Mouse (Mus musculus) midbrain, embryonic 11.5 days (tissue): ENCODE results near the gene Sebox. TPM values are rescaled to one million over a fixed set of nuclear protein-coding genes. Genes with fewer than 3 reads are reported as not detected.

ENCODE experiments used
- ATAC-seq: fragments of 200-750 bp; cut with Nextera tagmentation; 2 replicates; pipeline ENCODE4 v1.8.0; 2017; ENCODE audit warnings: moderate TSS enrichment, moderate library complexity; ENCODE audit not compliant: low FRiP score
- DNase-seq: peaks from one replicate; pipeline ENCODE4 v3.0.0; 2015; ENCODE audit warnings: low spot score; ENCODE audit errors: missing footprints
- H3K27ac ChIP-seq: fragments of 300-500 bp; sonication (generic); 2 replicates; pipeline ENCODE4 v1.5.1; 2014; ENCODE audit warnings: low read depth, low read length
- H3K27me3 ChIP-seq: fragments of 300-500 bp; sonication (generic); 2 replicates; pipeline ENCODE4 v1.6.1; 2014; ENCODE audit warnings: mild to moderate bottlenecking, low read length, moderate library complexity, mixed read lengths; ENCODE audit not compliant: control insufficient read depth, insufficient read depth
- H3K36me3 ChIP-seq: fragments of 300-500 bp; sonication (generic); 2 replicates; pipeline ENCODE4 v1.6.1; 2014; ENCODE audit warnings: mild to moderate bottlenecking, low read length, moderate library complexity, mixed read lengths; ENCODE audit not compliant: control insufficient read depth, insufficient read depth
- H3K4me1 ChIP-seq: fragments of 300-500 bp; sonication (generic); 2 replicates; pipeline ENCODE4 v1.6.1; 2014; ENCODE audit warnings: low read length; ENCODE audit not compliant: control insufficient read depth, insufficient read depth
- H3K4me2 ChIP-seq: fragments of 300-500 bp; sonication (generic); 2 replicates; pipeline ENCODE4 v1.6.1; 2014; ENCODE audit warnings: mild to moderate bottlenecking, moderate library complexity
- H3K4me3 ChIP-seq: fragments of 300-500 bp; sonication (generic); 2 replicates; pipeline ENCODE4 v1.5.1; 2014; ENCODE audit warnings: low read depth, low read length
- H3K9ac ChIP-seq: fragments of 300-500 bp; sonication (generic); 2 replicates; pipeline ENCODE4 v1.6.1; 2014; ENCODE audit warnings: low read length
- H3K9me3 ChIP-seq: fragments of 300-500 bp; sonication (generic); 2 replicates; pipeline ENCODE4 v1.6.1; 2016; ENCODE audit warnings: low read length; ENCODE audit not compliant: control insufficient read depth
- WGBS: fragments of 180-500 bp; shearing (Covaris S2); extraction: QIAGEN DNeasy Blood & Tissue Kit; methylation state at CpG from one replicate; pipeline ENCODE4 v1.1.7; 2014; 5-methylcytosine and 5-hydroxymethylcytosine counted together
- polyA plus RNA-seq: library from polyadenylated mRNA; unstranded; fragments of >200 nt; fragmentation: Nextera tagmentation; extraction: Ambion mirVana; gene quantifications from 2 replicates; pipeline ENCODE4 v1.2.1, GENCODE M21; 2014

Sebox gene
- polyA plus RNA-seq, 1 experiment from 2014 or later = not detected

DNA sequence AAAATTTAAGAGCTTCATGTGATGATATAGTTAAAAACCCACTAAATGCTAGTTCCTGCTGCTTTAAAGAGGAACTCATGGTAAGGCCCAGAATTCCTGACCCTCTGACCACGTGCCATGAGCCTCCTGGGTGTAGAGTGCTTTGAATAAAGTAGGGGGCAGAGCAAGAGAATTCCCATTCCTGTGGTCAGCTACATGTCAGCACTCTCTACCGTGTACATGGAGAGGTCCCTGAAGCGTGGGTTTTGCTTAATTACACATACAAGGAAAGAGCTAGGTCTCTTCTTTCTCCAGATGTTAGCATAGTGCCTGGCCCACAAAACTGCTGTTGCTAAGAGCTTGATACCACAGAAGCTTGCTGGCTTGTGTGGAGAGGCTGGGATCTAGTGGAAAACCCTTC is 2.2 kb downstream of the Sebox start:
- no peak overlapping the region for H3K9ac ChIP-seq
- no peaks in the 10 kb centered on the region for H3K4me1 ChIP-seq
- H3K9me3 ChIP-seq = no peaks in the 10 kb centered on the region
- ATAC-seq (no peak), DNase-seq (no peak)
- H3K4me2 ChIP-seq = no peak overlapping the region
- no peaks in the 10 kb centered on the region for H3K27me3 ChIP-seq
- no peak overlapping the region for H3K4me3 ChIP-seq
- peaks cover 2% of the 10 kb centered on the region; the same call in 1 of the 2 replicates for H3K36me3 ChIP-seq
- WGBS = 83% methylated on average over 3 of the region's 3 CpGs
- H3K27ac ChIP-seq = no peak overlapping the region

DNA sequence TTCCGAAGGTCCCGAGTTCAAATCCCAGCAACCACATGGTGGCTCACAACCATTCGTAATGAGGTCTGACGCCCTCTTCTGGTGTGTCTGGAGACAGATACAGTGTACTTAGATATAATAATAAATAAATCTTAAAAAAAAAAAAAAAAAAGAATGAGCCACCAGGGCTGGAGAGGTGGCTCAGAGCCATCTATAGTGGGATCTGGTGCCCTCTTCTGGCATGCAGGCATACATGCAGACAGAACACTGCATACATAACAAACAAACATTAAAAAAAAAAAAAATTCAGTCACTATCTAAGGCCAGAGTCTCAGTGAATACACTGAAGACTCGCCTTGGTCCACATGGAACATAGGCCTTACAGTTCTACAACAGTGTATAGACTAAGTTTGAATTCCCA is 5.9 kb downstream of the Sebox start:
- Histone ChIP-seq H3K4me3 (no peak overlapping the region), H3K36me3 (peaks cover 2% of the 10 kb centered on the region; the same call in 1 of the 2 replicates), H3K9ac (no peak overlapping the region), H3K27me3 (no peaks in the 10 kb centered on the region), H3K4me1 (peaks cover 13% of the 10 kb centered on the region), H3K27ac (no peak overlapping the region), H3K9me3 (no peaks in the 10 kb centered on the region), H3K4me2 (no peak overlapping the region)
- DNase-seq = no peak
- ATAC-seq = no peak
- WGBS = 82% methylated on average over 5 of the region's 5 CpGs

DNA sequence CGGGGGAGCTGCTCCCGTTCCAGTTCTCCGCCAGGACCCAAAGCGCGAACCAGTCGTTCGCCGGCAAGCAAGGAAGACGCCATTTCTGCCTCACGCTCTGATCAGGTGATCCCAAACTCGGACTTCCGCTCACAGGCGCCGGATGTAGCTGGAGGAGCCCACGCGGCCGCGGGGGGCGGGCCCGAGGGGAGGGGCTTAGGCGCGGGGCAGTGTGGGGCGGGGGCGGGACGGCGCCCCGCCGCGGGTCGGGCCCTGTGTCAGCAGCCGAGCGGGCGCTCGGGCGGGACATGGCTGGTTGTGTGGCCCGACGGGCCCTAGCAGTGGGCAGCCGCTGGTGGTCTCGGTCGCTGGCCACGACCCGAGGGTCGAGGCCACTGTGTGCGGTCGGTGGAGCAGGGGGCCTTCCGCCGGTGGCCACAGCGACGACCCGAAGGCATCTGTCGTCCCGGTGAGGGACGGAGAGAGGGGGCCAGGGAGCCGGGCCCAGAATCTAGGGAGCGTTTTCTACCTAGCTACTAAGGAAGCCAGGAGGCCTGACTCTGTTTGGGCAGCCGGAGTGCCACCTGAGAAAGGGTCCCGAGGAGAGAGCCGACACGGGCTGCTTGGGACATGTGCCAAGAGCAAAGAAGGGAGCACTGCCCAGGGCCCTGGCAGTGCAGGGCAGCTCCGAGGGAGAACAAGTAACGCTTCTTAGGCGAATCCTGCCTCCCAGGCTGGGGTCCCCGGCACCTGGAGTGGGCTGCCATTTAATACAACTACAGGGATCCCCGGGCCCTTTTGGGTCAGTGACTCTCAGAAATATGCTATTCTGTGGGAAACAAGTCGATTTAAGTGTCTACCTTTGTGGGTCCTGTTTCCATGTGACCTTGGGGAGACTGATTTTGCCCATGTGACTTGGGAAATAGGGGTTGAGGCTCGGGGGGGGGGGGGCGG is 9.0 kb downstream of the Sebox start, which contains the start of the genes Tmem199 and Poldip2:
Gene Tmem199, minus strand, starts transcription at position 148 of the 933 bp plus-strand sequence.
Gene Poldip2, plus strand, starts transcription at position 169 of the 933 bp plus-strand sequence.
- Histone ChIP-seq H3K27me3 (no peaks in the 10 kb centered on the region), H3K4me1 (peaks cover 13% of the 10 kb centered on the region), H3K4me3 (peak within 1 kb of the TSS; percentile 88), H3K36me3 (peaks cover 12% of the 10 kb centered on the region; the same call in 1 of the 2 replicates), H3K9me3 (no peaks in the 10 kb centered on the region), H3K4me2 (peak within 1 kb of the TSS; percentile 73), H3K9ac (peak within 1 kb of the TSS; percentile 95), H3K27ac (peak within 1 kb of the TSS; percentile 63)
- 1% methylated on average over 67 of the region's 67 CpGs for WGBS
- DNase-seq (peak; percentile 99), ATAC-seq (peak; percentile 95)

- H3K27ac ChIP-seq = no peak overlapping the region
- peaks cover 16% of the 10 kb centered on the region; the same call in 1 of the 2 replicates for H3K36me3 ChIP-seq
Observed at GRCm38 (mm10) chr11:78513106-78513790, 10.0 kb downstream of the Sebox start.

GRCm38 (mm10) chr11:78515549-78516325 is 12.5 kb downstream of the Sebox start:
- Histone ChIP-seq H3K4me3 (no peak overlapping the region), H3K9me3 (no peaks in the 10 kb centered on the region), H3K4me1 (peaks cover 13% of the 10 kb centered on the region), H3K27me3 (no peaks in the 10 kb centered on the region), H3K36me3 (peaks cover 21% of the 10 kb centered on the region; the same call in 1 of the 2 replicates), H3K9ac (no peak overlapping the region), H3K4me2 (no peak overlapping the region), H3K27ac (no peak overlapping the region)
- ATAC-seq = no peak
- WGBS = 55% methylated on average over 2 of the region's 2 CpGs
- no peak for DNase-seq

More at GRCm38 (mm10) chr11:78513106-78513790, 10.0 kb downstream of the Sebox start:
- Histone ChIP-seq H3K9ac (peak overlapping the region; percentile 95), H3K4me2 (peak overlapping the region; percentile 73), H3K27me3 (no peaks in the 10 kb centered on the region), H3K9me3 (no peaks in the 10 kb centered on the region), H3K4me3 (peak overlapping the region; percentile 88; the same call in 1 of the 2 replicates), H3K4me1 (peaks cover 13% of the 10 kb centered on the region)
- DNase-seq (no peak), ATAC-seq (no peak)
- WGBS = 82% methylated on average over 3 of the region's 3 CpGs

DNA sequence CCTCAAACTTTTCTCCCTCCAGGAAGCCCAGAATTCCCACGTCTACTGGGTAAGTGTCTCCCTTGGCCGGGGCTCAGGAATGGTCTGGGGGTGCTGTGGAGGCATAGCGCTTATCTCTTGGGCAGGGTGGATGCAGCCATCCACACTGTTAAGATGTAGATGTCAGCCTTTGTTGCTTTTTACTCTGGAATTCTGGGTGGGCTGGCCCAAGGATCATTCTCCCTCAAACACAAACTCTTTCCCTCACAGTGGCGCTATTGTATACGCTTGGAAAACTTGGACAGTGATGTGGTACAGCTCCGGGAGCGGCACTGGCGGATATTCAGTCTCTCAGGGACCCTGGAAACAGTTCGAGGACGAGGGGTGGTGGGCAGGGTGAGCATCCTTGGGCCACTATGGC is 15.7 kb downstream of the Sebox start:
- no peaks in the 10 kb centered on the region for H3K9me3 ChIP-seq
- DNase-seq (no peak), ATAC-seq (no peak)
- 95% methylated on average over 10 of the region's 10 CpGs for WGBS
- no peak overlapping the region for H3K9ac ChIP-seq
- H3K27ac ChIP-seq = no peak overlapping the region
- H3K4me2 ChIP-seq = no peak overlapping the region
- H3K27me3 ChIP-seq = no peaks in the 10 kb centered on the region
- peaks cover 40% of the 10 kb centered on the region; the same call in 1 of the 2 replicates for H3K36me3 ChIP-seq
- no peaks in the 10 kb centered on the region for H3K4me1 ChIP-seq
- H3K4me3 ChIP-seq = no peak overlapping the region

DNA sequence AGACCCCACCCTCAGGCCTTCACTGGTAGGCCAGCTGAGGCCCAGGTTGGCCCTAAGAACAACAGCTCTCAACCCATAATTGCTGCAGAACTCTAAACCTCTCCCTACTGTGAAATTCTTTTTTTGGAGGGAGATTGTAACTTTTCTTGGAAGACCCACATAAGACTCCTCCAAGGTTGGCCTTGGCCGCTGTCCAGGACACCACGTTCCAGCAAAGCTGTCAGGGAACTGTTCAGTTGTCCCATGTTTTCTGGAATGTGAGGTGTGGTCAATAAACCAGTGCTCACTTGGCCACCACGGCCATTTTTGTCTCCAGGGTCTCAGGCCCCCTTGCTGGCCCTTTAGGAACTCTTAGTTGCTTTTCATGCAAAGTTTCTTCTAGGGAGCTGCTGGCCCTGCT is 18.6 kb downstream of the Sebox start:
- Histone ChIP-seq H3K9me3 (no peaks in the 10 kb centered on the region), H3K27ac (no peak overlapping the region), H3K9ac (no peak overlapping the region), H3K4me2 (no peak overlapping the region), H3K27me3 (no peaks in the 10 kb centered on the region), H3K4me3 (no peak overlapping the region), H3K36me3 (peaks cover 44% of the 10 kb centered on the region), H3K4me1 (no peaks in the 10 kb centered on the region)
- DNase-seq (no peak), ATAC-seq (no peak)
- WGBS = 94% methylated on average over 3 of the region's 3 CpGs

DNA sequence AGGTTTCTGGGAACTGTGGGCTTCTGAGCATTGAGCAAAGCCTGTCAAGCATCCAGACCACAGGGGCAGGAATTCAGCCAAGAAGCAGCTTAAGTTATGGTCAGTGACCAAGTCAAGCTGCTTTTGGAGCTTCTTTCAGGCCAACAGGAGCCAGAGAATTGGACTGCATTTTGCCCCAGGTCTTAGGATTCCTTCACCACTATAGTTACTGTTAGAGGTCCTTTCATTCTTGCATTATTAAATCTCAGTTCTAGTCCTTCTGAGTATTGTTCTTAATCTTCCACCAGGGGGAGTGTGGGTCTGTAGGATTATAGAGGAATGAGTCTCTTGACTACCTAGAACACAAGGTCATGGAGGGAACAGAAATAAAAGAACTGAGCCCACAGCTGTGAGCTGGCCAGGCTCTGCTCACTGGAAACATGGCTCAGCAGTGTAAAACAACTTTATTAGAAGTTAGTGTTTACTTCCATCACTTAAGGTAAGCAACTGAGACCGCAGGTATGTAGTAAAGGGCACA is 19.3 kb downstream of the Sebox start:
- H3K27ac ChIP-seq = no peak overlapping the region
- 95% methylated on average over 1 of the region's 1 CpGs for WGBS
- ATAC-seq = no peak

More for the DNA sequence above, 19.3 kb downstream of the Sebox start:
- DNase-seq = no peak
- H3K4me1 ChIP-seq = no peaks in the 10 kb centered on the region
- H3K27me3 ChIP-seq = no peaks in the 10 kb centered on the region
- peaks cover 49% of the 10 kb centered on the region for H3K36me3 ChIP-seq
- no peak overlapping the region for H3K4me3 ChIP-seq
- no peak overlapping the region for H3K4me2 ChIP-seq
- no peak overlapping the region for H3K9ac ChIP-seq
- no peaks in the 10 kb centered on the region for H3K9me3 ChIP-seq
